In genomic region chr9:70241411-70241961, GRCm38 (mm10) we compare ENCODE assay signal across 11 mouse cellular contexts. TPM values are rescaled to one million over a fixed set of nuclear protein-coding genes. Genes with fewer than 3 reads are reported as not detected.
A peak's percentile ranks its signal among the peaks of the same experiment; 100 is the strongest.
DNase-seq lines count a peak whose midpoint lies in the region; ATAC-seq and TF ChIP-seq lines count a peak whose summit lies in the region.
"Had no signal": no experiment of that assay in that cellular context is flagged by ENCODE, and none has a peak within 500 bp of the region (broad histone marks: within the 10 kb centered on the region; RNA-seq: fewer than 3 reads in every experiment).

No protein-coding gene starts in this region.

- no peak overlapping the region for H3K4me3 ChIP-seq in embryonic facial prominence, embryonic 14.5 days (ENCODE audit: low read depth, low read length)
- no peak overlapping the region for H3K4me3 ChIP-seq in lung, adult 2 months (replicated peaks; ENCODE audit: extremely low read depth, low read depth, low read length)

- peaks cover 32% of the 10 kb centered on the region for H3K4me1 ChIP-seq in embryonic facial prominence, embryonic 14.5 days (ENCODE audit: control insufficient read depth, insufficient read depth, low read length)
- H3K4me1 ChIP-seq in lung, adult 2 months (ENCODE audit: control insufficient read depth, insufficient read depth, low read length): peaks cover 36% of the 10 kb centered on the region

- H3K9me3 ChIP-seq in embryonic facial prominence, embryonic 14.5 days (ENCODE audit: control insufficient read depth, low read length): no peaks in the 10 kb centered on the region
- H3K9me3 ChIP-seq: G1E had no signal

- no peak for TF ChIP-seq CTCF in lung, adult 2 months (IDR thresholded peaks at IDR 0.05; ENCODE audit: insufficient read depth, low read length)

- TF ChIP-seq POLR2A in lung, adult 2 months (IDR thresholded peaks at IDR 0.05; ENCODE audit: borderline replicate concordance, extremely low read depth, low read depth, low read length): no peak

- no peak overlapping the region for H3K9ac ChIP-seq in embryonic facial prominence, embryonic 14.5 days (ENCODE audit: low read depth, low read length)
- H3K9ac ChIP-seq: forebrain, postnatal 0 days had no signal

- DNase-seq in 3T3-L1 (ENCODE audit: low read depth, low spot score): peak; percentile 56
- DNase-seq in embryonic facial prominence, embryonic 14.5 days (ENCODE audit: low spot score): peak; percentile 83
- peak; percentile 75 for DNase-seq in kidney, postnatal 14 days
- DNase-seq in lung, adult 2 months: peak; percentile 50
- DNase-seq in adrenal gland, adult 8-10 months: no peak
- no peak for DNase-seq in thymus, adult 18-20 months
- no peak for DNase-seq in B cell, adult 2 months
- DNase-seq in cerebellum, postnatal 10 days: no peak
- DNase-seq: forebrain, postnatal 0 days had no signal

- H3K27me3 ChIP-seq in embryonic facial prominence, embryonic 14.5 days (replicated peaks; ENCODE audit: control insufficient read depth, insufficient read depth, low read length): no peaks in the 10 kb centered on the region

- no peaks in the 10 kb centered on the region for H3K36me3 ChIP-seq in embryonic facial prominence, embryonic 14.5 days (ENCODE audit: control insufficient read depth, insufficient read depth, low read length)
- H3K36me3 ChIP-seq: G1E had no signal

- peak overlapping the region; percentile 36 for H3K27ac ChIP-seq in embryonic facial prominence, embryonic 14.5 days (replicated peaks; ENCODE audit: low read depth, low read length)

- 26% methylated on average over 8 of the region's 8 CpGs for WGBS in embryonic facial prominence, embryonic 14.5 days
- 32% methylated on average over 8 of the region's 8 CpGs for WGBS in lung, adult 2 months

- ATAC-seq in embryonic facial prominence, embryonic 14.5 days (ENCODE audit: low read depth): peak; percentile 58
- ATAC-seq: forebrain, postnatal 0 days had no signal

- peak overlapping the region; percentile 33 for H3K4me2 ChIP-seq in embryonic facial prominence, embryonic 14.5 days (ENCODE audit: low read depth, low read length)
- H3K4me2 ChIP-seq: midbrain, embryonic 11.5 days had no signal

RNA-seq across cellular contexts. Expression of gene Myo1e, which starts 34.3 kb away (rescaled TPM):
- 19.3 and 22.4 TPM in 2 replicates for polyA plus RNA-seq in embryonic facial prominence, embryonic 14.5 days (2014; fragmentation: Nextera tagmentation; extraction: Ambion mirVana)
- 13.7 and 21.2 TPM in 2 replicates for polyA plus RNA-seq in lung, adult 2 months (2012; rRNA removed)
- total RNA-seq in adrenal gland, adult 8-10 months (2022): 10 to 100 TPM; 23.3 to 30.4 (median 30.2) TPM

Comparison
In these comparisons a context has a peak if more than half of its experiments do, and no peak if none do; other contexts are left out.
1. DNase-seq: peak in 3T3-L1 (single experiment), embryonic facial prominence, embryonic 14.5 days (single experiment), kidney, postnatal 14 days (single experiment) and lung, adult 2 months (single experiment); none in adrenal gland, adult 8-10 months (single experiment), thymus, adult 18-20 months (0 of 2), B cell, adult 2 months (0 of 2) and cerebellum, postnatal 10 days (0 of 2).